Mouse (Mus musculus) olfactory bulb, adult 2 months (tissue): Measurements from ENCODE around the gene Slfn9.

Experiments
- CTCF ChIP-seq: fragments of 200-500 bp; IDR thresholded peaks from 2 replicates; pipeline ENCODE4 v1.5.1; 2012; ENCODE audit warnings: low read depth, mild to moderate bottlenecking, low read length, moderate library complexity; ENCODE audit not compliant: insufficient read depth
- POLR2A ChIP-seq: fragments of 200-500 bp; IDR thresholded peaks from 2 replicates; pipeline ENCODE4 v1.6.1; 2012; ENCODE audit warnings: mild to moderate bottlenecking, low read depth, low read length, moderate library complexity; ENCODE audit not compliant: insufficient read depth

DNA sequence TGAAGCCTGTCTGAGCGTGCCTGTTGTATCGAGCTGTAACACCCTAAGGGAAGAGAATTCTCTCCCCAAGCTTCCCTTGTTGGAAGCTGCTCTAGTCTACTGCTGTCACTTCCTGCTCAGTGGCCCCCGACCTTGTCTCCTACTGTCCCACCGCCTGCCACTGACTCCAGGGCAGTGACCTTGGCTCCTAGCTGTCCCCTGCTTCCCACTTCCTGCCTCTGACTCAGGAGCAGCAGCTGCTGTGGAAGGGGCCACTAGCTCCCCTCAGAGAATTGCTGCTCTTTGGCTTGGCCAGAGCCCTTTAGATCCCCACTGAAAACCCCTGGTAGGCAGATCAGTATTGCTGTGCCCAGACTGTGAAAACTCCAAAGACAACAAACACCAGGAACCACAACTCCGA is 17.7 kb downstream of the Slfn9 start:
- TF ChIP-seq CTCF (no peak), POLR2A (no peak)
